Mouse (Mus musculus) megakaryocyte-erythroid progenitor cell, adult 5-6 weeks (primary cell): Measurements from ENCODE around the gene Cadm1. TPM values are rescaled to one million over a fixed set of nuclear protein-coding genes. Genes with fewer than 3 reads are reported as not detected.

Experiments used
- ATAC-seq: replicated peaks from 2 replicates; pipeline ENCODE4 v1.8.0; 2016; ENCODE audit warnings: mild to moderate bottlenecking, inconsistent platforms; ENCODE audit not compliant: severe bottlenecking, poor library complexity, low FRiP score, low TSS enrichment
- total RNA-seq, 2 experiments: library from RNA; stranded (forward) in 1 of 2; stranded (reverse) in 1 of 2; fragments of 200-1000, 215-1000 nt in 1 of 2; fragments of >200 nt in 1 of 2; fragmentation: Nextera tagmentation in 1 of 2; gene quantifications; 2 replicates each; pipeline ENCODE4 v1.2.3; 2014 to 2017

The Cadm1 gene
- total RNA-seq, 2 experiments from 2014 or later = not detected

DNA sequence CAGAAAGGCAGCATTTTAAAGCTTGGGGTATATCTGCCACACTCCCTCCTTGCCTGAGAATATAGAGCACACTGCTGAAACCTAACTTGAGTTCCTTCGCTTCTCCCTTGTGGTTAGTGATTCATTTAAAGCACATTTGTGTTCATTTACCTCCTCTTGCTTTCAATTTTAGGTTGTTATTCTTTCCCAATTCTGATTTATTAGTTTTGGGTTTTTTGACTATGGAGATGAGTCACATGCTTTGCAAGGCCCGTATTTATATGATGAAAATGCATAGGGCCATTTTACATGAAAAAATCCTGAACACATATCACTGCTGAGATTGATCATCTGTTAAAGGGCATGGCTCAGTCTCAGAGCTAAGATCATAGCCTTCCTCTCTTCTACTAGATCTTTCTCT lies 115.1 kb downstream of the Cadm1 start:
- no peak for ATAC-seq

GRCm38 (mm10) chr9:47651431-47651830 lies 121.5 kb downstream of the Cadm1 start:
- ATAC-seq = no peak

DNA sequence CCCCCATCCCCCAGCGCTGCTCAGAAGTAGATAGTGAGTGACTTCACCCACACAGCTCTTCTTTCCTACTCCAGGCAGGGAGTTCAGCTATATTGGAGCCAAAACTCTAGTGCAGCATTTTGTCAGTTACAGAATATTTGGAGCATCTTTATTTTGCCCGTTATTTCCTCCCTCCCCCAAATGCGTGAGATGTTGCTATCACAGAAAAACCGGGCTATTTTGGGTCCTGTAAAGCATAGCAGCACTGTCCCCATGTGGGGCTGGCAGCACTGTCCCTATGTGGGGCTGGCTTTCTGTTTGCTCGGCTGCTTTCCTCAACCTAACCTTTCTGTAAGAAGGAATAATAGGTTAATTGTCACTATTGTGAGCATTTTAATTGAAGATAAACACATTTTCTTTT lies 122.2 kb downstream of the Cadm1 start:
- ATAC-seq = no peak

- no peak for ATAC-seq
These were observed 123.0 kb downstream of the Cadm1 start for GRCm38 (mm10) chr9:47652936-47653335.

GRCm38 (mm10) chr9:47659366-47660090 lies 129.6 kb downstream of the Cadm1 start:
- ATAC-seq = no peak

- no peak for ATAC-seq
These were observed 131.6 kb downstream of the Cadm1 start for GRCm38 (mm10) chr9:47661611-47662010.

DNA sequence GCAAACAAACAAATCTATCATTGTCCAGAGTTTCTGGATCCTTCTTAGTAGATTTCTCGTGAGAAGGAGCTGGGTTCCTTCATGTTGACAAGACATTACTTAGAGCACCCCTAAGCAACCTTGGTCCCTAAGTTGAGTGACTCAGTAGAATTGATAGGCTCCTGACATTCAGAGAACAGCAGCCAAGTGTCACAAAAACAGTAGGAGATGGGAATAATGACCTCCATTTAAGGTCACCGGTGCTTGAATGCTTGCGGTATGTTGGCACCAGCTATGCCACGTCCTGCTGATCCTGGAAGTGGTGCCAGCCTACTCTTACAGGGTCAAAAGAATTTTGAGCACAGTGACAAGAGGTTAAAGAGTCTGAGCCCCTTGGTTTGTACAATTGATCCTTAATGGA lies 139.2 kb downstream of the Cadm1 start:
- no peak for ATAC-seq

- ATAC-seq = no peak
These were observed 141.6 kb downstream of the Cadm1 start for GRCm38 (mm10) chr9:47671617-47672016.

DNA sequence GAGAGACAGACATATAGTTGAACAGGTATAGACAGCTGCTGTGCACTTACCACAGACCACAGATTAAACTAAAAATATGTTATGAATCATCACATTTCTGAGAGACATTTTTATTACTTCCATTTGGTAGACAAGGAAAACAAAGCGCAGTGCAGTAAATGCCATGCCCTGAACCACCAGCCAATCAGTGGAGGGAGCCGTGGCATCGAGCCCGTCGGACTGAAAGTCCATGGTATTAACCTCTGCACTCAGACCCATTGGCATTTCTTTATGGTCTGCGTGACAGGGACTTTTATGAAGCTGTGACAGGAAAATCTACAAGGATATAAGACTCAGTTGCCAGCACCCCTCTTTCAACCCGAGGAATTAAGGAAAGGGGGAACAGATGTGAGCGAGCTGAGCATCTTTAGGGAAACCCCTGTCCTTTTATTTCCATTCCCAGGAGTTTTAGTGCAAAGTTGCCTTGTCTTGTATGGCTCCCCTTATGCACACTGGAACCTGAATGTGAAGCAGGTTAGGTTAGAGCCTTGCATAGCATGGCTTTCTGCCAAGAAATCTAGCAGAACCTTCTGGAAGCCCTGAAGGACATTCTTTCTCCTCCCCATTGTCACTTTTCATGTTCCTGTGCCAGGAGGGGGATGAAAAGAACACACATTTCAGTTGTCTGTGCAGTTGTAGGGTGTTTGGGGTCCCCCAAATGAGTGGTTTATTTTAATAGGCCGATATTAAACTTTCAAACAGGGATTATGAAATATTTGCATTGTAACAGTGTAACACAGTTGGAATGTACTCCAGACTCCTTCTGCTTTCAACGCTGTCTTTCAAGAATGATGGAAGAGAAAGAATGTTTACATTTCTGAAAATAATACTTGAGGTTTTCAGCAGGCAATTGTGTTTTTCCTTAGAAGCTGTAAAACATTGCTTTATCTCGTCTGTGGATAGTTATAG lies 145.1 kb downstream of the Cadm1 start:
- no peak for ATAC-seq

DNA sequence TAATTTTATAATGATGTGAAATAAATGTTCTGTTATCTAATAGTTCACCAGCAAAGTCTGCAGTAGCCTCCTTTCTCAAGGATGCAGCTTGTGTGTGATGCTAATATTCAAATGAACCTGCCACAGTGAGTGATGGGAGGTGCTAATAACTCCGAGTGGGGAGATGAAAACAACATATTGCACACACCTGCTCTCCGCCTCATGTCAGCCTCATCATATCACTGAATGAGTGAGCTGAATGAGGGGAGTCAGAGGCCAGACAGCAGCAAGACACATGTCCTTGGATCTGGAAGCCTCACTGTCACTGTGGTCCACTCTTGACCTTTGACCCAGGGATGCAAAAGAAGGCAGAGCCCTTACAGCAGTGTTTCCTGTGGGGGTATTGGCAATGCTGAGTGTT lies 156.9 kb downstream of the Cadm1 start:
- no peak for ATAC-seq

DNA sequence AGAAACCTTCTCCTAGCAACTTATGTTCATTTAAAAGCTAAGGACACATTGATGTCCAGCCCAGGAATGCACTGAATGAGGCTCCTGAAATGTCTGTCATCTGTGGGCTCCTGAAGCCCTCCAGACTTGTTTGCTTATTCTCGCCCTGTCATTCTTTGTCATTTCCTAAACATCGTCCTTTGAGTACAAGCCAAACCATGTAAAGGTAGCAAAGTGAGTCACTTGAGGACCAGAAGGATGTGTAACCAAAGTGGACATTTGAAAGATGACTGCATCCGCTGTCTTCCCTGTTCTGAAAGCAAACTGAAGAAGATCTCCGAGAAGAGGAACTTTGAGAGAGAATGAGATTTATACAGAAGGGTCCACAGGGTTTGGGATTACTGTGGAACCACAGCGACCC lies 157.6 kb downstream of the Cadm1 start:
- ATAC-seq = no peak

DNA sequence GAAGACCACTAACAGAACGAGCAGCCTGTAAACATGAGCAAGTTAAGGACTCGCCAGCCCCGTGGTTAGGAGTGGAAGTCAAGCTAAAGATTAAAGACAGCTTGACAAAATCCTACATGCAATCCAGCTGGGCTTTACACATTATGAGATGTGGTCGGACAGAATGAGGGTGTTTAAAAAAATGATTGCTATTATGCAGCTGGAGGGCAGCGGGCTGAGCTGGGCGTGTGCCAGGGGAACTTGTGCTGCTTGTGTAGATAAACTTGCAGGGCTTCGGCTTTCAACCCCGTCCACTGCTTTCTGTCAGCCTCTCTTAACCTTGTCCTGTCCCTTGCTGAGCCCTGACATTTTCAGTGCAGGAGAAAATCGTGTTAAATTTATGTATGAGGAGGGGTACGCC lies 158.3 kb downstream of the Cadm1 start:
- no peak for ATAC-seq

DNA sequence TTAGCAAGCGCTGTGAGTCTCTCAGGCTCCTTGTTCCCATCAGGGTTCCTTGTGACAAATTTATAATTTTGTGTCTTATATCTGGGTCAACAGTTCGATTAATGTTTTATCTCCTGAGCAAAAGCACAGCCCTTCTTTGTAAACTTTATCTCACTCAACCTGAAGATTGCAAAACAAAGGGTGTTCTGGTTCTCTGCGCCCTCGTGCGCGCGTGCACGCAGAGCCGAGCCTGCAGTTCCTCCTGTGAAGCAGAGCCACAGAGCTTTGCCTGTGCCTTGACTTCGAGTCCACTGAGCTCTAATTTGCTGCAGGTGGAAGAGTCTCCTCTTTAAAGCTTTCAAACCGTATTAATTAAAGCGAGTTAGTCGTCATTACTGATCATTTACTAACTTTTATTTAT lies 162.9 kb downstream of the Cadm1 start:
- ATAC-seq = no peak

GRCm38 (mm10) chr9:47699026-47699425 lies 169.1 kb downstream of the Cadm1 start:
- no peak for ATAC-seq

DNA sequence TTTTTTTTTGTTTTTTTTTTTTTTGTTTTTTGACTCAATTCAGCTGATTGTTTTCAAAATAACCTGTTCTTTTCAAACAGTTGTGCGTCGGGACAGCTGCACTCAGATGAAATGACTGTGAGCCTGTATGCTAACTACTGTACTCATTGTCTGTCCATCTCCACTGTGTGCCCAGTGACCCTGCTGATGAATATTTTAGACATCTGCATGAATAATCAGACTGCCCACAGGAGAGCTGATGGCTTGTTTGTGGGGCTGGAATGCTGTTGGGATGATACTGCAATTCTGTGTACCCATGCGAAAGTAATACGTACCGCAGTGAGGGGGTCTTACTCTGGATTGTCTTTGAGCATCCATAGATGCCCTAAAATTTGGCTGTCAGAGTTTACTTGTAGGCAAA lies 170.0 kb downstream of the Cadm1 start:
- ATAC-seq = no peak

GRCm38 (mm10) chr9:47703026-47703876 lies 173.3 kb downstream of the Cadm1 start:
- ATAC-seq = no peak

- no peak for ATAC-seq
These were observed 176.4 kb downstream of the Cadm1 start for GRCm38 (mm10) chr9:47706341-47706740.

DNA sequence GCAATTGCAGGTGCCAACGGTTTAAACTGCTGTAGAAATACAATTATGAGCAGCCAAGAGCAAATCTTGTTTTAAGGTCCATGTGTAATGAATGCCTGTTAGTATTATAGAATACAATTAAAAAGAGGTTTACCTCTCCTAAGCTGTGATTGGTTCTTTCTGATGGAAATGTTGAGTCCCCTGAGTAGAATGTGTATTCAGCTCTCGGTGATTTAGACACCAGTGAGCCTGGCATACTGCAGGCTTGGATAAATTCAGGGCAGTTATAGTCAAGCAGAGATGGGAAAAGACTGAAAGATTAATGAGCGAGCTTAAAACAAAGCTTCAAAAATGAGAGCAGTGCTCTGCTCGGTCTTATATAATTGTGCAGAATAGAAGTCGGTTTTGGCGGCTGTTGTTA lies 177.4 kb downstream of the Cadm1 start:
- ATAC-seq = no peak

DNA sequence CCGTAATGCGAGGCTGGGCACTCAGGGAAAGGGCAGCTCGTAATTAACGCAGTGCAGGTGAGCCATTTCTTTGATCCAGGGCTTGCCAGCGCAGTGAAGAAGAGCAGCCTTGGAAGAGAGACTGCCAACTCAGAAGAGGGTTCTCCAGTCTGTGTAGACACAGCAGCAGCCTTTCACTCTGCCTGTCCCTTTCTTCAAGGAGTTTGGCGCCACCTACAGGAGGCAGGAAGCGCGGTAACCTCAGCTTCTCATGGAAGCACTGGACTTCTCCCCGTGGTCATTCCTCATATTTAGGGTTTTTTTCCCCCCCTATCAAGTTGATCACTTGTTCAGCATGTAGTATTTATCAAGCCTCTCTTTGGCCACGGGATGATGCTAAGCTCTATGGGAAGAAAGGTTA lies 178.3 kb downstream of the Cadm1 start:
- ATAC-seq = peak; percentile 65; the same call in 1 of the 2 replicates

GRCm38 (mm10) chr9:47710946-47711345 lies 181.0 kb downstream of the Cadm1 start:
- no peak for ATAC-seq
